Comparison of ENCODE assay signal across 10 mouse cellular contexts in the genomic region with DNA sequence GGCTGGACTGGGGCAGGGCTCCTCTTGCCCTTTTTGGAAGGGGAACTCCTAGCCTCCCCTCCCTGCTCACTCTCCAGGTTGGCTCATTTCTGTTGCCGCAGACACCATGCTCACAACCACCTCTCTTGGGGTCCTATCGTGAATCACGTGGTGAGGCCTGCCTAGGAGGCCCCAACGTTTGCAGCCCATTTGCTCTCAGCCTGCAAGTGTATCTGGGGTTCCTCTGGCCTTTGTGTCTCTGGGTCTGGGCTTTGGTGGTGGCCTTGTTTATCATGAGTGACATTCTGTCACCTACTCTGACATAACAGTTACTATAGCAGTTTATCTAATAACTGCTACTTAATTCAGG. TPM values are rescaled to one million over a fixed set of nuclear protein-coding genes. Genes with fewer than 3 reads are reported as not detected.
DNase-seq lines count a peak whose midpoint lies in the region; ATAC-seq and TF ChIP-seq lines count a peak whose summit lies in the region.
"Had no signal": no experiment of that assay in that cellular context is flagged by ENCODE, and none has a peak within 500 bp of the region (broad histone marks: within the 10 kb centered on the region; RNA-seq: fewer than 3 reads in every experiment).

No protein-coding gene starts in this region.

- H3ac ChIP-seq in C2C12 (ENCODE audit: control insufficient read depth, insufficient read length, low read depth): peak overlapping the region; percentile 20

- no peak for TF ChIP-seq CTCF in C2C12 (IDR thresholded peaks at IDR 0.05; ENCODE audit: control insufficient read depth, insufficient read depth, insufficient read length)
- TF ChIP-seq CTCF in forebrain, postnatal 0 days (IDR thresholded peaks at IDR 0.05; ENCODE audit: low read depth): no peak

- ATAC-seq in forebrain, postnatal 0 days: no peak; the same call in 1 of the 2 replicates

- no peaks in the 10 kb centered on the region for H3K27me3 ChIP-seq in heart, embryonic 10.5 days (ENCODE audit: insufficient read depth, poor library complexity, severe bottlenecking)
- H3K27me3 ChIP-seq in C2C12 (ENCODE audit: control insufficient read depth, insufficient read depth, insufficient read length): no peaks in the 10 kb centered on the region
- no peaks in the 10 kb centered on the region for H3K27me3 ChIP-seq in forebrain, postnatal 0 days (ENCODE audit: insufficient read depth, low read length)
- H3K27me3 ChIP-seq in midbrain, embryonic 10.5 days (ENCODE audit: low read depth, poor library complexity, severe bottlenecking): no peaks in the 10 kb centered on the region

- intact Hi-C loops in heart, postnatal 14 days (cut with DNase I): loop anchor here (2.0 kb wide), 1 partner anchor 36 kb away; no protein-coding TSS in a partner anchor

- 17% methylated on average over 4 of the region's 4 CpGs for WGBS in heart, embryonic 10.5 days
- WGBS in forebrain, postnatal 0 days: 14% methylated on average over 4 of the region's 4 CpGs
- 45% methylated on average over 4 of the region's 4 CpGs for WGBS in midbrain, embryonic 10.5 days

- H3K27ac ChIP-seq in heart, embryonic 10.5 days: peak overlapping the region; percentile 88
- H3K27ac ChIP-seq in forebrain, postnatal 0 days (ENCODE audit: low read depth, low read length): no peak overlapping the region
- H3K27ac ChIP-seq in midbrain, embryonic 10.5 days (replicated peaks): peak overlapping the region; percentile 72

- H3K36me3 ChIP-seq in heart, embryonic 10.5 days: no peaks in the 10 kb centered on the region
- no peaks in the 10 kb centered on the region for H3K36me3 ChIP-seq in C2C12 (ENCODE audit: control insufficient read depth, insufficient read depth)
- no peaks in the 10 kb centered on the region for H3K36me3 ChIP-seq in forebrain, postnatal 0 days (ENCODE audit: insufficient read depth)
- 0 out of 2 replicates have a peak, but pooled peaks cover 2% of the 10 kb centered on the region for H3K36me3 ChIP-seq in midbrain, embryonic 10.5 days

- DNase-seq in heart, embryonic 10.5 days (ENCODE audit: low spot score): no peak
- no peak for DNase-seq in heart, postnatal 14 days
- no peak for DNase-seq in forebrain, postnatal 0 days
- no peak for DNase-seq in midbrain, embryonic 10.5 days (ENCODE audit: low spot score)
- DNase-seq in T-cell, adult 2 months (ENCODE audit: low spot score): no peak
- no peak for DNase-seq in spleen, postnatal 10 days (ENCODE audit: low spot score in 2 of 2)
- no peak for DNase-seq in urinary bladder, postnatal 10 days (ENCODE audit: low spot score)
- DNase-seq: gastrocnemius, postnatal 25 days had no signal

- H3K9me3 ChIP-seq in heart, embryonic 10.5 days: no peaks in the 10 kb centered on the region
- no peaks in the 10 kb centered on the region for H3K9me3 ChIP-seq in forebrain, postnatal 0 days (ENCODE audit: low read length)
- no peaks in the 10 kb centered on the region for H3K9me3 ChIP-seq in midbrain, embryonic 10.5 days (replicated peaks)

- H3K4me2 ChIP-seq in forebrain, postnatal 0 days (ENCODE audit: low read depth): peak overlapping the region; percentile 49

- 0 out of 2 replicates have a peak overlapping the region, but pooled peaks have one; percentile 39 for H3K9ac ChIP-seq in forebrain, postnatal 0 days

- peak overlapping the region; percentile 42 for H3K4me3 ChIP-seq in heart, embryonic 10.5 days
- H3K4me3 ChIP-seq in C2C12 (ENCODE audit: insufficient read depth, poor library complexity, severe bottlenecking): no peak overlapping the region
- H3K4me3 ChIP-seq in forebrain, postnatal 0 days (ENCODE audit: low read depth, low read length): peak overlapping the region; percentile 18
- H3K4me3 ChIP-seq in midbrain, embryonic 10.5 days: peak overlapping the region; percentile 31; the same call in 1 of the 2 replicates

- peaks cover 69% of the 10 kb centered on the region for H3K79me3 ChIP-seq in C2C12 (ENCODE audit: low read depth)

- peaks cover 100% of the 10 kb centered on the region for H3K4me1 ChIP-seq in heart, embryonic 10.5 days
- peaks cover 12% of the 10 kb centered on the region for H3K4me1 ChIP-seq in forebrain, postnatal 0 days (ENCODE audit: insufficient read depth)
- peaks cover 76% of the 10 kb centered on the region for H3K4me1 ChIP-seq in midbrain, embryonic 10.5 days

- H3K79me2 ChIP-seq in C2C12 (ENCODE audit: control insufficient read depth, insufficient read depth): peaks cover 96% of the 10 kb centered on the region

TF ChIP-seq in C2C12, 6 proteins besides CTCF, POLR2A, EP300 and RAD21:
- TF ChIP-seq USF1 (IDR thresholded peaks at IDR 0.05; ENCODE audit: low read depth) (peak; percentile 18), CEBPB (IDR thresholded peaks at IDR 0.05; ENCODE audit: low read depth) (no peak)

RNA-seq across cellular contexts. Expression of a gene that starts 41.8 kb away (rescaled TPM):
- 19.7 and 27.2 TPM in 2 replicates for polyA plus RNA-seq in heart, embryonic 10.5 days (2016; fragmentation: Nextera tagmentation; extraction: Ambion mirVana)
- total RNA-seq in heart, postnatal 14 days (2021): 100 to 1,000 TPM; 147 to 154 TPM
- 25.1 TPM for polyA plus RNA-seq in C2C12 (2012; fragmentation: generic; extraction: Trizol)
- 14.9 and 20.1 TPM in 2 replicates for total RNA-seq in forebrain, postnatal 0 days (2014; rRNA removed)
- 1.9 and 7.8 TPM in 2 replicates for polyA plus RNA-seq in forebrain, postnatal 0 days (2015; fragmentation: Nextera tagmentation; extraction: Ambion mirVana)
- polyA plus RNA-seq in midbrain, embryonic 10.5 days (2016; fragmentation: Nextera tagmentation; extraction: Ambion mirVana): 17.1 and 17.6 TPM in 2 replicates
- total RNA-seq: megakaryocyte progenitor cell, adult 5-6 weeks had no signal
